Comparison of ENCODE assay signal across 8 mouse cellular contexts in genomic region chr14:15924676-15925075, GRCm38 (mm10).
DNase-seq lines count a peak whose midpoint lies in the region.

No protein-coding gene starts in this region.

- peak; percentile 73 for DNase-seq in brain, adult 2 months (ENCODE audit: low read depth, low spot score)
- peak; percentile 69 for DNase-seq in cerebellum, adult 9-10 months
- peak; percentile 39 for DNase-seq in cerebellum, adult 9-11 months
- peak; percentile 13 for DNase-seq in layer of hippocampus, adult 11-12 months (ENCODE audit: low spot score)
- DNase-seq in layer of hippocampus, adult 9-11 months, result peak; percentile 20
- DNase-seq in left cerebral cortex, adult 11 months (ENCODE audit: low spot score), result peak; percentile 4
- DNase-seq in right cerebral cortex, adult 18-20 months, result peak; percentile 4
- peak; percentile 43 for DNase-seq in telencephalon, adult 2 months (ENCODE audit: low read depth, low spot score)

Comparison
In these comparisons a context has a peak if more than half of its experiments do, and no peak if none do; other contexts are left out.
1. Peak in every context shown above with its lines: DNase-seq.
2. DNase-seq: peak in every context shown above with its lines; median percentile 73 in brain, adult 2 months; 69 in cerebellum, adult 9-10 months; 43 in telencephalon, adult 2 months; 39 in cerebellum, adult 9-11 months; 20 in layer of hippocampus, adult 9-11 months; 13 in layer of hippocampus, adult 11-12 months; 4 in left cerebral cortex, adult 11 months; 4 in right cerebral cortex, adult 18-20 months.